Mouse (Mus musculus) lung, adult 18-20 months (tissue): ENCODE measurements around the gene Zfp827.

ENCODE experiments used
- DNase-seq, 2 experiments: peaks; one replicate each; pipeline ENCODE4 v3.0.0; 2022; ENCODE audit warnings: mixed read lengths in 2 of 2

Gene Zfp827

DNA sequence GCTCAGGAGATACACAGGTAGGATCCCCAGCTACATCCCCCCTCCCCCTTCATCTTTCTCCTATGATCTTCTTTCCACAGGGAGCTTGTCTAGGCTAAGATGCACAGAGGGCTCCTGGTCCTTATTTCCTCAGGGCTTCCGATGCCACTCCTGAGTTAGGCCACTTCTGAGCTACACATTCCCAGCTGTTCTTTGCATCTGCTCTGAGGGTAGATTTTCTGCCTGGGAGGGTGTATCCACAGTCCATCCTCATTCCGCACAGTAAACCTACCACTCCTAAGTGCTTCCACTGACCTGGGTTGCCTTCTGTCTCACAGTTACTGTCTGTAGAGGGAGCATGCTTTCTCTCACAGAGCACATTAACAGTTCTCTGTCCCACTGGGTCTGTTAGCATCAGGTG lies 37.7 kb downstream of the Zfp827 start:
- no peak for DNase-seq

DNA sequence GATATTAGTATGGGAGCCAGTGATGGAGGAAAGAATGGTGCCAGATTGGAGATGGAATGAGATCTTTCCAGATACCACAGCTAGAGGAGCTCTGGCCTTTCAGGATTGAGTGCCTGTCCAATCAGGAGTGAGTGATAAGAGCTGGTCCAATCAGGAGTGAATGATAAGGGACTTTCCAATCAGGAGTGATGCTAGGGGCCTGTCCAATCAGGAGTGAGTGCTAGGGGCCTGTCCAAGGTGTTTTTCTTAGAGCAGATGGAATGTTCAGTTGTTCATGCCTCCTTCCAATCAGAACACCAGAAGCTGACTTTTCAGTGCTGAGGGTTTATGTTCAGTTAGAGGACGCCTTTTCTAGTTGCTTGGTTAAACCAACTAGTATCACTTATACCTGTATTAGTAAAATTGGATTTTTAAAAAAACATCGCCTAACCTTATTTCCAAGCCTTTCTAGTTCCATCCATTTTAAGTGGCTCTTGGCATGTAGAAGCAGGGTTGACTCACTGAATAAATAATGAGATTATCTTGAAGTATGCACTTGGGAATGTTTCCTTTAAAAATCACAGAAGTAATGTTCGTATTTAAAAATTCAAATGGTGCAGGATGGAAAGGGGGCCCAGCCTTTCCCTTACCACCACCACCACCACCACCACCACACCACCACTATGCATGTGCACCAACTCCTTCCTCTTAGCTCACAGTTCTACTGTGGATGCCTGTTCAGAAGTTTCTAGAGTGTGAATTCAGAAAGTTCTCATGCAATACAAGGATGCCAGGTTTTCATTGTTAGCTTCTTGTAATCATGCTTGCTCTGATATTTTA lies 39.8 kb downstream of the Zfp827 start:
- no peak for DNase-seq

DNA sequence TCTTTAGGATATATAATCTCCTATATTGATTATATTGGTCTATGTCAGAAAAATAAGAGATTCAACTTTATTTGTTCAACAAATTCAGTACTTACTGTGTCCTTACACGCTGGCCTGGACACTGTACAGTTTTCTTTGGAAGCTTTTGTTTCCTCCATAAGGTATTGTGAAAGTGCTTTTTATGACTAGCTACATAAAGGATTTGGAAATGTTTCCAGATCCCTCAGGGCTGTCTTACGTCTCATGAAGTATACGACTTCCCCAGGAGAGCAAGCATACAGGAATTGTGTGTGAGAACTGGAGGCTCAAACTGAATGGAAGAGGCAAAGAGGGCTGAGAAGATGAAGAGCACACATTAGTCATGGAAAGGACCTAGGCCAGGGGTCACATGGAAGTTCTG lies 45.1 kb downstream of the Zfp827 start:
- DNase-seq, result no peak

DNA sequence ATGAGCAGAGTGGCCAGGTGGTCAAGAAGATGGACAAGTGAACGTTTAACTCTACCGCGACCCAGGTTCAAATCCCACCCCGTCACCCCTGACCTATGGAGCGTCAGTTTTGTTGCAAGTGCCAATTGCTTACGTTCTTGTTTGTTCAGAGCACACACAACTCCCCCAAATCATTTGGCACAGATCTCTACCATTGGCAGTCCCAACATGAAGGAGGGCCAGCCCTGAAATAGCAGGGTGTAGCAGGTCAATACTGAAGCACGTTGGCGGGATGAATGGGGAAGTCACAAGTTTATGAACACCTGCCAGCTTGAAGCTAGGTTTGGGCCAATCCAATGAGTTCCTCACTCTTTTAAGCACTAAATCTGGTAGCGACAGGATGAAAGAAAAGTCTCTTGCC lies 46.7 kb downstream of the Zfp827 start:
- peak; percentile 22 to 38 for DNase-seq

DNA sequence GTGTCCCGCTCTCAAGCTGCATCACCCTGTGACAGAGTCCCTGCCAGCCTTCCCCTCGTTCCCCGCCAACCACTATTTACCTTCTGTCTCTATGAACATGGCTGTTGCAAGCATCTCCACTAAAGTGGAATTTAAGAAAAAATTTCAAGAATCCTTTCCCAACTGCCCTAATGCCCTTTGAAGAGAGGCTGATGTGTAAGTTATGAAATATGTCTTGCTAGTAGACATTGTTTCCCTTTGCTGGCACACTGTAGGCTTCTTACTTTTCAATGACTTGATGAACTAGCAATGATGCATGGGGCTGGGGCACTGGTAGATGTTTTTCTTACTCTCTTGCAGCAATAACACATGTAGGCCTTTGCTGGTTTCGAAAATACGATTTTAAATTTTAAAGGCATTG lies 49.0 kb downstream of the Zfp827 start:
- peak in 1 of 2 experiments; percentile 19 for DNase-seq

DNA sequence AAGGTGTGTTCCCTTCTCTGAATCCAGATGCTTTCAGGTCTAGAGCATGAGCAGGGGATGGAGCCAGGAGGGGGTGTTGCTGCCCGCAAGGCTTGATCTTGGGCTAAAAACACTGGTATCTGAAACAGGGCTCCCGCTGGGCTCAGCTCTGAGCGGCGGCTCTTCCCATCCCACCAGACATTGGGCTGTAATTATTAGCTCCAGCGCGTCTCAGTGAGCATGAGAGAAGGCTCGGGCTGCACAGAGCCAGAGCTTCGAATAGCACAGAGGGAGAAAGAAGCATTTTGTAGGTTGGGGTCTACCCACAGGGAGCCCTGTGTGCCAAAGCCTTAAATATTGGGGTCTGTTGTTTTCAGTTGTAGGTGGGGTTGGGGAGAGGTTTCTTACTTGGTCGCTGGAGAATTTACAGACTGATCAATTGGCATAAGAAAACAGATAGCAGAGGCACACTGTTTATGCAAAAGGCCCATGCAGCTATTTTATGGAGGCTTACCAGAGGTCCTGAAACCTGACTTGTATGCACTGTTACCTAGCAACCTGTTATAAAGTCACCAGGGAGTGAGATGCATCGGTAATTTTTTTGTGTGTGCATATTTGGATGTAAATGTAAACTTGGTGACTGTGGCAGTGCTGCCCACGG lies 50.4 kb downstream of the Zfp827 start:
- no peak for DNase-seq

DNA sequence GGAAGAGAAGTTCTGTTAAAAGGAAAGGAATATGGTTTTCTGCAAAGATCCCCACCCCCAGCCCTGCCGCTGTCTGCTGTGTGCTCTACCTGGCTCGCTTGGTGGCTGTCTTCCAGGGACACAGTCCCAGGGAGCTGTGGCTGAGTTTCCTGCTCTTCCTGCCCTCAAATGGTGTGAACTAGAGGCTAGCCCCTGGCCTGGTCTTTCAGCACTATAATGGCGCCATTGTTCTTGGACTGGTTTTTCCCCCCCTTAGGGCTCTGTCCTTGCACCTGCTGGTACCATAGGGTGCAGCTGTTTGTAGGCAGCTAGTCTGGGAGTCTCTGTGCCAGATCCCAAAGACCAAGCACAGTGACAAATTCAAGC lies 50.9 kb downstream of the Zfp827 start:
- no peak for DNase-seq

DNA sequence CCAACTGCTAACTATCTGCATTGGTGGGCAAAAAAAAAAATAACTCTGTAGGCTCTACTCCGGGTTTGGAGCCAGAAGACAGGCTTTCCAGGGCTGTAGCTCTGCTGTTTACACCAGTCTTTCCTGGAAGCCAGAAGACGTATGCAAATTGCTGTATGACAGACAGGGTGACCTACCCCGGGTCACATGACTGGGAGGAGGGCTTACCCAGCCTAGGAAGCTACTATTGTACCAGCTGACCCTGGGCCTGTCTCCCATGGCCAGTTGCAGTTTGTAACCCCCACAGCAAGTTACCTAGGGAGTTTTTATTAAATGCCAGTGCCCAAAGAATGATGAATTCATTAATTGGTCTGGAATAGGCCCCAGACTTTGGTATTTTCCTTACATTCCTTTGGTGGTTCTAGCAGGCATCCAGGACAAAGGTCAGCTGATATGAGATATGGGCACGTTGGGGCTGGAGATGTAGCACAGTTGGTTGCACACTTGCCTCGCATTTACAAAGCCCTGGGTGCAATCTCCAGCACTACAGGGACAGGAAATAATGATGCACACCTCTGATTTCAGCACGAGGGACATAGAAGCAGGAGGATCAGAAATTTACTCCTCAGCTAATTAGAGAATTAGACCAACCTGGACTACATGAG lies 52.0 kb downstream of the Zfp827 start:
- peak in 1 of 2 experiments; percentile 30 for DNase-seq

DNA sequence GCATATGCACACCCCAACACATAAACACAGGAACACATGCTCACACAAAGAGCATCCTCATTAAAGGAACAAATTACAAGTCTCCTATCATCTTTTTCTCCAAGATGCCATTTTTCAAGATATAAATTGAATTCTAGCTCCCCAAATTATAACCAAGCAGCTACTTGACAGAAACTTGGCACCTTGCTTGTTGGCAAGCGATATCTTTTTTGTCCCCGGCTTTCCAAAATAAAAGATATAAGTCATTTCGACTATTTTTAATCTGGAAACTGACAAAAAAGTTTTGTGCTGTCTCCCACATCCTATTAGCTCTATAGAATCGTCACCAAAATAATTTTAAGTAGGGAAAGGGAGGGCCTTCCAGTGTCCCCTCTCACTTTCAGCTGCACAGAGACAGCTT lies 53.1 kb downstream of the Zfp827 start:
- DNase-seq, result no peak

DNA sequence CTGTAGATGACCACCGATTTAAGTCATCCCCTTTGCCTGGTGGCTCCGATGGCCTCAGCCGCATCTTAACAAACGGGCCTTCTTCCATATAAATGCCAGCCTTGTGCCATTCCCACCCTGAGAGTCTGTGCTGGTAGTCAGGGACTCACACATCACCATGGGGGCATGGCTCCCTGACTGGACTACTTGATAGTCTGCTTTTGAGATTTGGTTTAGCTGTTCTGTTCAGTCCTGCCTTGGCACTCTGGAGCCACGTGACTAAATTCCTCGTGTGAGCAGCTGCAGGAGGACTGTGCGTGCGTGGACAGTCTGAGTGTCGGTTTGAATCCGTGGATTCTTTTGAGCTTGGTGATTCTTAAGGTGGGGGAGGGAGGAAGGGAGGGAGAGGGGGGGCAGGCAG lies 53.7 kb downstream of the Zfp827 start:
- DNase-seq, result no peak

DNA sequence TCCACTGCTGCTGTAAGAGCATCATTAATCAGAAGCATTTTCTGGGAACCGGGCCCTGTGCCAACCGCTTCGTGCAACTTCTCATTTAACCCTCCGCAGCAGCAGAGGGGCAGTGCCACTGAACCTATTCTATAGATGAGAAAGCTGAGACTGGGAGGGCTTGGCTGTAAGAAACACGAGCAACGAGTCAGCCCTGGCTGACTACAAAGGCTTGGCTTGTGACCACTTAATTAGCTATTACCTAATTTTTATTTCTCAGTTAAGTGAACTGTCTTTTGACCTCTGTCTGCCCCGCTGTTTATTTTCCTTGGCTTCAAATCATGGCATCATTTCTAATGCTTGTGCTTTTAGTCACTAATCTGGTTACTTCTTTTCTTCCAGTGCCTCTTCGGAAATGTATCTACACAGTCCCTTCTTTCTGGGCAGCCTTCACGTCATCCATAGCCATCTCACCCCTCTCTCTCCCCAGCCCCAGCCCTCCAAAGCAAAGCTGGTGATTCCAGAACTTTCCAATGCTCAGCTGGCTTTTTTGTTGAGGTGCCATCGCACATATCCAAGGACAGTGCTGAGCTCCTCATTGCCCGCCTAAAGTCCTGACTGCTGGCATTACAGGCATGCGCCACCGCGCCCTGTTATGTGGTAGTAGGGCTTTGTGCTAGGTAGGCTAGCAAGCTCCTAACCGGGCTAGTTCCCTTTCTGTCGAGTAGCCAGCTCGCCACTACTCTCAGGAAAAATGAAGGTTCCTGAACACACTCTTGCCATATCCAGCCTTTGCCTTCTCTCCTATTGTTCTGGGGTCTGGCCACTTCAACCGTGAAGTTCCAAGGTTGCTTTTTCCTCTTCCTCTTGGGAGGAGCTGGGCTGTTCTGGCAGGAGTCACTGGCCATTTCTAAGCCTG lies 55.5 kb downstream of the Zfp827 start:
- DNase-seq, result peak in 1 of 2 experiments; percentile 41

DNA sequence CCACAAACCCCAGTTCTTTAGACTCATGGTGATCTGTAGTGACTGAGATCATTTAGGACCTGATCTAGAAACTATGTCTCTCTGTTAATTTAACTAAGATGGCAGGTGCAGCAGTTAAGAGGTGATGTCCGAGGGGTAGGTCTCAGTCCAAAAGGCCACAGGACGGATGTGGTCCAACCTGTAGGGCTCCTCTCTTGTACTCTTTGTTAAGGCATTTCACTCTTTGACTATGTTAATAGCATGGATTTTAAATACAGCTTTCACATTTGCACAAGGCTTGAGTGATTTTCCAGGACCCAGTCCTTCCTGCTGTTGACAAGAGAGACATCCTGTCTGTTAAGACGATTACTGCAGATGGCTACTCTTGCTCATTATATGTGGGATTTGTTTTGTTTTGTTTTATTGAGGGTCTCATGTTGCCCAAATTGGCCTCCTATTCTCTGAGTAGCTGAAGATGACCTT lies 56.2 kb downstream of the Zfp827 start:
- DNase-seq, result no peak

DNA sequence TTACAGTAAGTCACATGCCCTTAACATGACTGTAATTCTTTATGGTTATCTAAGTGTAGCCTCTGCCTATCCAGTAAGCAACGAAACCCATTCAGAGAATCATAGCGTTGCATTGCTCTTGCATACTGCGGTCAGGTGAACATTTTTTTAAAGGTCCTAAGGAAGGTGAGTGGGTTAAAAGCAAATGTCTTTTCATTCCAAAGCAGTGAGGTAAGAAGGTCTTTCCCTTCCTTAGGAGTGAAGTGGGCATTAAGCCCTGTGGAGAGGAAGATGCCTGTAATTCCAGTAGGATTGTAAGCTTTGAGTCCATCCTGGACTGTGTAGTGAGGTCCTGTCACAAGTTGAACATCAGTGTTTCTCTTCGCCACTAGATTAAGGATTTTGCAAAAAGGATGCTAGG lies 66.2 kb downstream of the Zfp827 start:
- no peak for DNase-seq

DNA sequence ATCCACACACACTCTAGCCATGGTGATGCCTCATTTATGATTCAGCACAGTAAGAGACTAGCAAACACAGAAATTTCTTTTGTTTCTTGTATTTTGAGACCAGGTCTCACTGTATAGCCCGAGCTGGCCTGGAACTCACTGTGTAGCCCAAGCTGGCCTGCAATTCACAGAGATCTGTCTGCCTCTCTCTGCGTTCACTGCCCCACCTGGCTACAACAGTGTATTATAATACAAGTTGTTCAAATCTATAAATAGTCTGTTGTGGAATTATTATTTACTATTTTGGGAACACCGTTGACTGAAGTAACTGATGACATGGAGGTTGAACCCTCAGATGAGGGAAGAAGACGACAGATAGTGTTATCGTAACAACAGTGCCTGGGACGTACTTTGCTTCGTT lies 66.9 kb downstream of the Zfp827 start:
- no peak for DNase-seq

DNA sequence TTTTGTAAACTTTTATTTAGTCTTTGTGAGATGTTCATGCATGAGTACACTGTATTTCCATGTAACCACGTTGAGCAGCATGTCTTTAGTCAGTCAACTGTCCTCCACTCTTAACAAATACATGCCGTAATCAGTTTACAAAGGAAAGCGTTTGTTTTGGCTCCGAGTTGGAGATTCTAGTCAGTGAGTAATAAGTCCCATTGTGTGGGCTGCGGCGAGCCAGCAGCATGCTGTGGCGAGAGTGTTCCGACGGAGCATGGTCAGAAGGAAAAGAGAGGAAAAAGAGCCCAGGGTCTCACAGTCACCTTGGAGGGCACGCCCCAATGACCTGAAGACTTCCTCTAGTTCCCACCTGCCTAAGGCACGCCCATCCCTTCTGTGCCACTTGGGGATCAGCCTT lies 68.7 kb downstream of the Zfp827 start:
- peak in 1 of 2 experiments; percentile 48 for DNase-seq

DNA sequence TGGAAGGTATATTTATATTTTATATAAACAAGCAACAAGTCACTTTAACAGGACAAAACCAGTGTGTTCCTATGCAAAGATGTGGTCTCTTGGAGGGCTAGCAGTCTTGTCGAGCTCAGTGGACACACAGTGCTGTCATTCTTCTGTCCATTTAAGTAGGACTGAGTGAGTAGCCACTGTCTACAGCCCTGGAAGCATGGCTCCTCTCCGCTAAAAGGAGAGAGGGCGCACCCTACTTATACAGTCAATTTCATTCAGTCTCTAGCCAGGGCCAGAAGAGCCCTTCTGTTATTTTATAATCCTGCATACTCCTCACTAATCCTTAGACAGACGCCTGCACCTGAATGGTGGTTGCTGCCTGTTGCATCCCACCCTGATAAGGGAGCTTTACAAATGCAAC lies 74.5 kb downstream of the Zfp827 start:
- no peak for DNase-seq

DNA sequence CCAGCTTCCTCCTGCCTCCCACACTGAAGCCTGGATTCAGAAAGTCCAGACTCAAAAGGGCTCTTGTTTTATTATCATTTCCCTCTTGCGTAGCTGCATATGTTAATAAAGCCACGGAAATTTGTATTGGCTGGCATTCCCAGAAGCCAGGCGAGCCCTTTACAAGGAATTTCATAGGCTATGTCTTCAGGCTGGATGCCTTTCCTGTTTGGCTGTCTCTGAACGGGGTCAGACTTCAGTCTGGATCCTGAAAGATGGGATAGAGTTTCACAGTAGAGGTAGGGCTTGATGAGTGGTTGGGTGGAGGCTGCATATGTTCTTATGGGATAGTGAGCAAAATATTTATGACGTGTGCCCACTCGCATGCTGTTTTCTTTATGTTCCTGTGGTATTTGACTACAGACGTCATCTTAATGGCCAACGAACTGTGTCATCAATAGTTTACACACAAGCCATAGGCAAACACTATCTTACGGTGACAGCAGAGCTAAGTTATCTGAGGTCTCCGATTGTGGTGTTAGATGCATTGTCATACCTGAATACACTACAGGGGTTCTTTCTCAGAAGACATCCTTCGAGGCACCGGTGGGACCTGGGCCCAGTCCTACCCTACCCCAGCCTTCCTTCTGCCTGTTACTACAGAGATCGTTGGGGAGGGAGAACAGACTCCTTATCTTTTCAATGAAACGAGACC lies 75.1 kb downstream of the Zfp827 start:
- DNase-seq, result no peak

DNA sequence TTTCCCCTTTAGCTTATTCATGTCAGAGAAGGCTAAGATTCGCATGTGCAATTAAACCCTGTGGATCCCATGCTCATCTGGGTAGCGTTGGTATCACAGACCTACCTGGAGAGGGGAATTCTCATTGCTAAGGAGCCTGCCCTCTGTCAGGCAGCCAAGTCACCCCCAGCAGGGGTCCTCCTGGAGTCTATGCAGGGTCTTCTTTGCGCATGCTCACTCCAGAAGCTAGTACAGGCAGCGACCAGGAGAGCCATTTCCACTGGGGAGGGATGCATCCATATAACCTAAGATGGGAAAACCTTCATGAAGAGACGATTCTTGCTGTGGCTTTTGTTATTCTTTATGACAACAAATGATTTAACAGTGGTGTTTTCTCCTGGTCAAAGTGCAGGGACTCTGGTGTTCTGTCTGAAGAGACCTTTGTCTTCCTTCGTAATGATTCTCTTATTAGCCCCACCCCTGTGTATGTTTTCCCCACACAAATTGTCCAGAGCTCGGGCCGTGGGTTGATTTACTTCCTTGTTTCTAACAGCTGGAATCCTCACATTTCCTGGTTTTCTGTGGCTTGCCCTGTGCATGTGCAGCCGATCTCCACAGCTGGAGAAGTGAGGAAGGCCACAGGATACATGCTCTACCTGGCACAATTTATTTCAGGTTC lies 75.8 kb downstream of the Zfp827 start:
- no peak for DNase-seq

DNA sequence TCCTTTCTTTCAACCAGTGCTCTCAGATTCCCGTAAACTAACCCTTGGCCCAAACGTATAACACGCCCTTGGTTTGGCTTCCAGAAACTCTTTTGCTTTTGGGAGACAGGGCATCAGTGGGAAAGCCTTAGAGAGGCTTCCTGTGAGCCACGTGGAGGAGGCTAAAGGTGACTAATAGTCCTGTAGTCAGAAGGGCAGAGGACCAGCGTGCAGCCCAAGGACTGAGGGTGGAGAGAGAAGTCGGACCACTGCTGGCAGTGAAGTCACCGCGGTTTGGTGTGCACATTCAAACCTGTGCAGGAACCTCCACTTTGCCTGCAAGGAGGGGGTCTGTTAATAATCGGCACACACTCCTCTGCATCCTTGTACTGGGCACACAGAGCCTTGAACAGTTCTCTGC lies 76.4 kb downstream of the Zfp827 start:
- DNase-seq, result no peak

DNA sequence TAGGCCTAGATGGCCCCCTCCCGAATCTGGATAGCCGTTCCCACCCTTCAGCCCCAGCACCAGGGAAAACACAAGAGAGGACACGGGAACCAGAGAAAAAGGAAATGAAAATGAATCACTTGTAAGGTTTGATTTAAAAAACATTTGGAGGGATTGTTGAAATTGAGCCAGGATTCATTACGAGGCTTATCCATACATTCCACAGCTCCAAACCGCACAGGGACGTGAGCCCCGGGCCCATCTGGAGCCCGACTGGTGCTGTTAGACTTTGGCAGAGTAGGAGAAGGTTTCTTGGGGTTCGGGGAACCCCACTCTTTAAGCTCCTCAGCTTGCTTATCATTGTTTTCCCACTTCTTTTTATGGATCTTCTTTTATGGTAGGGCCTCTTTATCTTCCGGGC lies 76.9 kb downstream of the Zfp827 start:
- no peak for DNase-seq

DNA sequence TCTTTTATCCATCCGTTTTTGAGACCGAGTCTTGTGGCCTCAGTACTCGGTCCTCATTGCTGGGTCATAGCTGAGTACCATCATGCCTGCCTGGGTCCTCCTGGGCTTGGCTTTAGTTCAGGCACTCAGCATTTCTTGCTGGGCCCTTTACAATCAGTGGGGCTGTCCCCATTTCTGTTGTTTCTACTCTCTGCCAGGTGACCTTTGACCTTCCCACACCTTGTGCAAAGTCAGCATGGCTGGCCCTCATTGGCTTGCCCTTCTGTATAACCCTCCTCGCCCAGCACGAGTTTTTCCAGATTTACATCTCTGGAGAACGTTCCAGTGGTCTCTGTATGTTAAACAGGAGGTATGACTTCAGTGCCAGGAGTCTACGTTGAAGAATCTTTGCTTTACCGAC lies 83.2 kb downstream of the Zfp827 start:
- peak in 1 of 2 experiments; percentile 17 for DNase-seq

DNA sequence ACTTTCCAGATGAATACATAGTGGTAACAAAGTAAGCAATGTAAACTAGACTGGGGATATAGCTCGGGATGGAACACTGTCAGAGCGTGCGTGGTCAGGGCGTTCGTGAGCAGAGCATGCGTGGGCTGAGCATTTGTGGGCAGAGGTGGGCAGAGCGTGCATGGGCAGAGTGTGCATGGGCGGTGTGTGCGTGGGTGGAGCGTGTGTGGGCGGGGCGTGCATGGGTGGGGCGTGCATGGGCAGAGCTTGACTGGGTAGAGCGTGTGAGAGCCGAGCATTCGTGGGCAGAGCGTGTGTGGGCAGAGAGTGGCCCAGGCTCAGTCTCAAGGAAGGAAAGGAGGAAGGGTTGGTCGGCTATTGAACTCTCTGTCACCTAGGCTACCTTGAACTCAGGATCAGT lies 84.2 kb downstream of the Zfp827 start:
- DNase-seq, result no peak
